Mouse (Mus musculus) cerebellum, adult 11-12 months (tissue): ENCODE measurements around the gene Hnrnpll.

Source experiments
- DNase-seq: peaks from one replicate; pipeline ENCODE4 v3.0.0; 2022

Hnrnpll gene

GRCm38 (mm10) chr17:79995091-79995691, 66.9 kb downstream of the Hnrnpll start:
- DNase-seq: no peak

GRCm38 (mm10) chr17:79992114-79992513, 70.0 kb downstream of the Hnrnpll start:
- DNase-seq: no peak

GRCm38 (mm10) chr17:79991166-79991958, 70.8 kb downstream of the Hnrnpll start:
- no peak for DNase-seq

GRCm38 (mm10) chr17:79990161-79990560, 72.0 kb downstream of the Hnrnpll start:
- no peak for DNase-seq

- no peak for DNase-seq
Measured at GRCm38 (mm10) chr17:79984450-79984849, 77.7 kb downstream of the Hnrnpll start.

GRCm38 (mm10) chr17:79982955-79983529, 79.1 kb downstream of the Hnrnpll start:
- no peak for DNase-seq

GRCm38 (mm10) chr17:79982548-79982947, 79.6 kb downstream of the Hnrnpll start:
- DNase-seq: no peak

GRCm38 (mm10) chr17:79981758-79982481, 80.2 kb downstream of the Hnrnpll start:
- DNase-seq: no peak

GRCm38 (mm10) chr17:79981348-79981747, 80.8 kb downstream of the Hnrnpll start:
- DNase-seq: no peak

- no peak for DNase-seq
Measured at GRCm38 (mm10) chr17:79980421-79981120, 81.6 kb downstream of the Hnrnpll start.
